Mouse (Mus musculus): ENCODE results near the gene Rps19. TPM values are rescaled to one million over a fixed set of nuclear protein-coding genes. Genes with fewer than 3 reads are reported as not detected.
A peak's percentile ranks its signal among the peaks of the same experiment; 100 is the strongest.

Rps19 gene
- polyA plus RNA-seq, 1 experiment = 1,002 TPM

GRCm38 (mm10) chr7:24904070-24904483 lies 19.9 kb downstream of the Rps19 start:
- Histone ChIP-seq H3K27ac (replicated peaks; ENCODE audit: low read depth, low read length) (peak overlapping the region; percentile 91), H3K4me3 (ENCODE audit: insufficient read depth, low read depth, low read length) (peak overlapping the region; percentile 86), H3K4me1 (ENCODE audit: control insufficient read depth, insufficient read depth, insufficient read length, low read length) (no peaks in the 10 kb centered on the region)

GRCm38 (mm10) chr7:24904936-24905335 lies 20.8 kb downstream of the Rps19 start:
- Histone ChIP-seq H3K27ac (replicated peaks; ENCODE audit: low read depth, low read length) (no peak overlapping the region), H3K4me1 (ENCODE audit: control insufficient read depth, insufficient read depth, insufficient read length, low read length) (no peaks in the 10 kb centered on the region), H3K4me3 (ENCODE audit: insufficient read depth, low read depth, low read length) (peak overlapping the region; percentile 71)

- no peak overlapping the region for H3K27ac ChIP-seq (replicated peaks; ENCODE audit: low read depth, low read length)
These were observed 22.4 kb downstream of the Rps19 start for GRCm38 (mm10) chr7:24906551-24906950.

GRCm38 (mm10) chr7:24907211-24907748 lies 23.1 kb downstream of the Rps19 start:
- no peak overlapping the region for H3K4me3 ChIP-seq (ENCODE audit: insufficient read depth, low read depth, low read length)

More at GRCm38 (mm10) chr7:24906551-24906950, 22.4 kb downstream of the Rps19 start:
- Histone ChIP-seq H3K4me3 (ENCODE audit: insufficient read depth, low read depth, low read length) (no peak overlapping the region), H3K4me1 (ENCODE audit: control insufficient read depth, insufficient read depth, insufficient read length, low read length) (no peaks in the 10 kb centered on the region)

GRCm38 (mm10) chr7:24912480-24912879 lies 28.3 kb downstream of the Rps19 start:
- H3K4me1 ChIP-seq (ENCODE audit: control insufficient read depth, insufficient read depth, insufficient read length, low read length) = no peaks in the 10 kb centered on the region
- no peak overlapping the region for H3K4me3 ChIP-seq (ENCODE audit: insufficient read depth, low read depth, low read length)
- no peak overlapping the region for H3K27ac ChIP-seq (replicated peaks; ENCODE audit: low read depth, low read length)

More at GRCm38 (mm10) chr7:24907211-24907748, 23.1 kb downstream of the Rps19 start:
- H3K27ac ChIP-seq (replicated peaks; ENCODE audit: low read depth, low read length) = no peak overlapping the region
- H3K4me1 ChIP-seq (ENCODE audit: control insufficient read depth, insufficient read depth, insufficient read length, low read length) = no peaks in the 10 kb centered on the region

- H3K27ac ChIP-seq (replicated peaks; ENCODE audit: low read depth, low read length) = peak overlapping the region; percentile 30
- no peaks in the 10 kb centered on the region for H3K4me1 ChIP-seq (ENCODE audit: control insufficient read depth, insufficient read depth, insufficient read length, low read length)
- no peak overlapping the region for H3K4me3 ChIP-seq (ENCODE audit: insufficient read depth, low read depth, low read length)
These were observed 34.7 kb downstream of the Rps19 start for GRCm38 (mm10) chr7:24918763-24919323.

- no peaks in the 10 kb centered on the region for H3K4me1 ChIP-seq (ENCODE audit: control insufficient read depth, insufficient read depth, insufficient read length, low read length)
- H3K27ac ChIP-seq (replicated peaks; ENCODE audit: low read depth, low read length) = no peak overlapping the region
- H3K4me3 ChIP-seq (ENCODE audit: insufficient read depth, low read depth, low read length) = no peak overlapping the region
These were observed 35.6 kb downstream of the Rps19 start for GRCm38 (mm10) chr7:24919728-24920127.

- H3K27ac ChIP-seq (replicated peaks; ENCODE audit: low read depth, low read length) = no peak overlapping the region
- H3K4me3 ChIP-seq (ENCODE audit: insufficient read depth, low read depth, low read length) = no peak overlapping the region
- H3K4me1 ChIP-seq (ENCODE audit: control insufficient read depth, insufficient read depth, insufficient read length, low read length) = no peaks in the 10 kb centered on the region
These were observed 46.3 kb downstream of the Rps19 start for GRCm38 (mm10) chr7:24930475-24930874.

- Histone ChIP-seq H3K4me1 (ENCODE audit: control insufficient read depth, insufficient read depth, insufficient read length, low read length) (no peaks in the 10 kb centered on the region), H3K27ac (replicated peaks; ENCODE audit: low read depth, low read length) (no peak overlapping the region), H3K4me3 (ENCODE audit: insufficient read depth, low read depth, low read length) (no peak overlapping the region)
These were observed 47.5 kb downstream of the Rps19 start for GRCm38 (mm10) chr7:24931651-24932050.

Other genes starting within 250 kb of the Rps19 start
- not detected in 2 replicates for gene Lypd3, start 247.8 kb upstream of the Rps19 start, polyA plus RNA-seq (2012; ENCODE audit: insufficient read depth, insufficient read length, missing spikeins)
- not detected in 2 replicates for gene Tex101, start 207.7 kb upstream of the Rps19 start, polyA plus RNA-seq (2012; ENCODE audit: insufficient read depth, insufficient read length, missing spikeins)
- not detected in 2 replicates for gene BC049730, start 175.1 kb upstream of the Rps19 start, polyA plus RNA-seq (2012; ENCODE audit: insufficient read depth, insufficient read length, missing spikeins)
- gene Gm4763, start 157.5 kb upstream of the Rps19 start, polyA plus RNA-seq (2012; ENCODE audit: insufficient read depth, insufficient read length, missing spikeins) = not detected in 2 replicates
- not detected in 2 replicates for gene Cd177, start 124.1 kb upstream of the Rps19 start, polyA plus RNA-seq (2012; ENCODE audit: insufficient read depth, insufficient read length, missing spikeins)
- not detected in 2 replicates for gene Ceacam10, start 107.2 kb upstream of the Rps19 start, polyA plus RNA-seq (2012; ENCODE audit: insufficient read depth, insufficient read length, missing spikeins)
- gene Gm9844, start 22.2 kb upstream of the Rps19 start, polyA plus RNA-seq (2012; ENCODE audit: insufficient read depth, insufficient read length, missing spikeins) = not detected in 2 replicates
- not detected in 2 replicates for gene Lypd4, start 14.4 kb upstream of the Rps19 start, polyA plus RNA-seq (2012; ENCODE audit: insufficient read depth, insufficient read length, missing spikeins)
- gene Dmrtc2, start 14.3 kb upstream of the Rps19 start, polyA plus RNA-seq (2012; ENCODE audit: insufficient read depth, insufficient read length, missing spikeins) = not detected in 2 replicates
- 0.71 and 0.96 TPM in 2 replicates for gene Cd79a, start 13.0 kb downstream of the Rps19 start, polyA plus RNA-seq (2012; ENCODE audit: insufficient read depth, insufficient read length, missing spikeins)
- gene Arhgef1, start 18.5 kb downstream of the Rps19 start, polyA plus RNA-seq (2012; ENCODE audit: insufficient read depth, insufficient read length, missing spikeins) = 26.1 and 28.4 TPM in 2 replicates
- gene Gm4881, start 60.1 kb downstream of the Rps19 start, polyA plus RNA-seq (2012; ENCODE audit: insufficient read depth, insufficient read length, missing spikeins) = not detected in 2 replicates
- gene Rabac1, start 88.4 kb downstream of the Rps19 start, polyA plus RNA-seq (2012; ENCODE audit: insufficient read depth, insufficient read length, missing spikeins) = 236 and 245 TPM in 2 replicates
- gene Atp1a3, start 121.6 kb downstream of the Rps19 start, polyA plus RNA-seq (2012; ENCODE audit: insufficient read depth, insufficient read length, missing spikeins) = 4.8 and 5.9 TPM in 2 replicates
- 2.8 and 3.5 TPM in 2 replicates for gene Grik5, start 188.0 kb downstream of the Rps19 start, polyA plus RNA-seq (2012; ENCODE audit: insufficient read depth, insufficient read length, missing spikeins)
- gene Zfp574, start 188.2 kb downstream of the Rps19 start, polyA plus RNA-seq (2012; ENCODE audit: insufficient read depth, insufficient read length, missing spikeins) = 5.9 and 7.6 TPM in 2 replicates

Measured in brown adipose tissue, adult 24 weeks (tissue).